Mouse (Mus musculus) small intestine, adult 2 months (tissue): ENCODE measurements at regions not wholly inside any gene's neighbourhood (a gene's known extent, or its start where the extent isn't known, plus 50 kb on each side); places are given as distances from the start of the nearest gene placed in this dataset.

Source experiments
- CTCF ChIP-seq: fragments of 200-500 bp; IDR thresholded peaks from 2 replicates; pipeline ENCODE4 v1.5.1; 2012; ENCODE audit warnings: low read depth, mild to moderate bottlenecking, control low read depth, inconsistent platforms, low read length, moderate library complexity, mixed read lengths; ENCODE audit not compliant: insufficient replicate concordance, insufficient read length; ENCODE audit errors: extremely low read depth
- POLR2A ChIP-seq: fragments of 200-500 bp; IDR thresholded peaks from 2 replicates; pipeline ENCODE4 v1.6.1; 2012; ENCODE audit warnings: low read depth, mild to moderate bottlenecking, control low read depth, inconsistent platforms, low read length, moderate library complexity

DNA sequence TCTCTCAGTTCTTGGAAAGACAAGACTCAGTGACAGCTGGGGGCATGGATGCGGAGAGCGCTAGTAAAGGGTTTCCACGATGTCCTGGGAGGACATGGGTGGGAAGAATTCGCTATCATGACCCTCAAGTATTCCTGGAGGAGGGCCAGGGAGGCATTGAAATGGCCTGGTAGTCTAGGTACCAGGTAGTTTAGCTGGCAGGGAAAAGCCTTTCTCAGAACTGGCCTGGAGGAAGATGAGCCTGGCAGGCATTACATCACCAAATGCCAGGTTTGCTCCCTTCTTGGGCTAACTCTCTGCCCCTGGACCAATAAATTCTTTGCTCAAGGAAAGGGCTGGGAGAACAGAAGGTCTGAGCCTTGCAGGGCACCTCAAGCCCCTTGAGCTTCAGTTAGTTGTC, 118.5 kb downstream of the Vegfa start:
- TF ChIP-seq CTCF (no peak), POLR2A (no peak)
